Mouse (Mus musculus) effector memory CD4-positive, alpha-beta T cell, adult 5 months (primary cell): ENCODE results near the gene Vmn1r201. TPM values are rescaled to one million over a fixed set of nuclear protein-coding genes. Genes with fewer than 3 reads are reported as not detected.

Experiments used
- polyA plus RNA-seq: library from polyadenylated mRNA; unstranded; fragments of 100-300 nt; shearing (Covaris generic); gene quantifications from one replicate; pipeline ENCODE4 v1.2.1, GENCODE M21; 2017

The Vmn1r201 gene
- polyA plus RNA-seq = not detected

GRCm38 (mm10) chr13:22471623-22472022, at the start of gene Vmn1r201:
Gene Vmn1r201, plus strand, starts transcription at chr13:22471923.

GRCm38 (mm10) chr13:22505281-22505680, 33.6 kb downstream of the Vmn1r201 start, which contains the start of gene Vmn1r202:
Gene Vmn1r202, minus strand, starts transcription at chr13:22505381.

DNA sequence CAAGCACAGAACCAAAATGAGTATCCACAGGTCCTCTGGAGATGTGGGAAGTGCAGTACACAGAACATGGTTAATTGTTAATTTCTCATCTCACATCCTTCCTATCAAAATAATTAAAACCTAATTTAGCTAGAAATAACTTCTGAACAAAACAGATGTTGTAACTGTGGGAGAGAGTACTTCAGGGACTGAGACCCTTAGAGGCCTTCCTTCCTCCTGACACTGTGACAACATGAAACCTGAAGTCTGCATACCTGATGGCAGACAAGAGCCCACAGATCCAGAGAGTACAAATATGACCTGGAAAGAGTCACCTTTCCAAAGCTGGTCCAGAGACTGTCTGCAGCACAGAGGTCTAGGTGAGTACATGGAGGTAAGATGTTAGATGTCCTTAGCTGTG, 46.1 kb downstream of the Vmn1r201 start, which contains the start of gene Vmn1r203:
Gene Vmn1r203, plus strand, starts transcription at position 301 of the 400 bp plus-strand sequence.

Other genes with a start within 250 kb of the Vmn1r201 start
- gene Vmn1r193, start 248.8 kb upstream of the Vmn1r201 start, polyA plus RNA-seq = not detected
- not detected for gene Vmn1r194, start 227.7 kb upstream of the Vmn1r201 start, polyA plus RNA-seq
- not detected for gene Vmn1r195, start 201.4 kb upstream of the Vmn1r201 start, polyA plus RNA-seq
- gene Vmn1r196, start 182.0 kb upstream of the Vmn1r201 start, polyA plus RNA-seq = not detected
- not detected for gene Vmn1r197, start 147.3 kb upstream of the Vmn1r201 start, polyA plus RNA-seq
- gene Vmn1r198, start 121.6 kb upstream of the Vmn1r201 start, polyA plus RNA-seq = 0.14 TPM
- not detected for gene Vmn1r199, start 92.1 kb upstream of the Vmn1r201 start, polyA plus RNA-seq
- 0.10 TPM for gene Vmn1r200, start 81.5 kb upstream of the Vmn1r201 start, polyA plus RNA-seq
- 0.11 TPM for gene Vmn1r202, start 33.5 kb downstream of the Vmn1r201 start, polyA plus RNA-seq
- 0.17 TPM for gene Vmn1r203, start 46.2 kb downstream of the Vmn1r201 start, polyA plus RNA-seq
- not detected for gene Vmn1r204, start 81.3 kb downstream of the Vmn1r201 start, polyA plus RNA-seq
- gene Vmn1r205, start 121.1 kb downstream of the Vmn1r201 start, polyA plus RNA-seq = not detected
- not detected for gene Vmn1r206, start 152.3 kb downstream of the Vmn1r201 start, polyA plus RNA-seq